43 mouse cellular contexts compared by ENCODE assay signal in genomic region chr1:88192136-88192535, GRCm38 (mm10). TPM values are rescaled to one million over a fixed set of nuclear protein-coding genes. Genes with fewer than 3 reads are reported as not detected.
"Had no signal": no experiment of that assay in that cellular context is flagged by ENCODE, and none has a peak within 500 bp of the region (broad histone marks: within the 10 kb centered on the region; RNA-seq: fewer than 3 reads in every experiment).

No protein-coding gene starts in this region.

- H3K4me3 ChIP-seq: limb, embryonic 10.5 days; limb, embryonic 12.5 days; limb, embryonic 13.5 days; limb, embryonic 15.5 days; liver, embryonic 12.5 days; liver, embryonic 13.5 days; liver, embryonic 15.5 days; lung, embryonic 15.5 days; megakaryocyte, embryonic 14.5 days; midbrain, embryonic 12.5 days; midbrain, embryonic 13.5 days; midbrain, embryonic 15.5 days; myocyte; neural tube, embryonic 12.5 days had no signal

- H3K4me1 ChIP-seq: limb, embryonic 10.5 days; limb, embryonic 12.5 days; limb, embryonic 13.5 days; limb, embryonic 15.5 days; liver, embryonic 12.5 days; liver, embryonic 13.5 days; liver, embryonic 15.5 days; lung, embryonic 15.5 days; megakaryocyte, embryonic 14.5 days; midbrain, embryonic 12.5 days; midbrain, embryonic 13.5 days; midbrain, embryonic 15.5 days; neural tube, embryonic 12.5 days had no signal

- ATAC-seq: liver, embryonic 12.5 days; liver, postnatal 0 days; lung, postnatal 0 days; midbrain, embryonic 13.5 days; midbrain, embryonic 15.5 days; midbrain, embryonic 16.5 days had no signal

- H3K36me3 ChIP-seq: limb, embryonic 10.5 days; limb, embryonic 12.5 days; limb, embryonic 13.5 days; limb, embryonic 15.5 days; liver, embryonic 12.5 days; liver, embryonic 13.5 days; liver, embryonic 15.5 days; lung, embryonic 15.5 days; midbrain, embryonic 12.5 days; midbrain, embryonic 13.5 days; midbrain, embryonic 15.5 days; neural tube, embryonic 12.5 days had no signal

- DNase-seq: left cerebral cortex, postnatal 4 days; liver; liver, embryonic 13.5 days; liver, postnatal 0 days; lung, adult 18-20 months; lung, adult 2 months; lung, embryonic 14.5 days; lung, postnatal 10 days; lung, postnatal 14 days; lung, postnatal 36 days; lung, postnatal 4 days; midbrain, embryonic 14.5 days had no signal

- H3K9me3 ChIP-seq: limb, embryonic 10.5 days; limb, embryonic 12.5 days; limb, embryonic 13.5 days; limb, embryonic 15.5 days; liver, embryonic 12.5 days; liver, embryonic 13.5 days; liver, embryonic 15.5 days; lung, embryonic 15.5 days; megakaryocyte, embryonic 14.5 days; midbrain, embryonic 12.5 days; midbrain, embryonic 15.5 days; neural tube, embryonic 12.5 days had no signal

- H3K4me2 ChIP-seq: limb, embryonic 12.5 days; limb, embryonic 13.5 days; limb, embryonic 15.5 days; liver, embryonic 11.5 days; liver, embryonic 12.5 days; liver, embryonic 13.5 days; liver, embryonic 15.5 days; lung, embryonic 14.5 days; lung, embryonic 15.5 days; midbrain, embryonic 12.5 days; midbrain, embryonic 13.5 days; midbrain, embryonic 15.5 days; neural tube, embryonic 12.5 days had no signal

- H3K9ac ChIP-seq: limb, embryonic 12.5 days; limb, embryonic 13.5 days; limb, embryonic 15.5 days; liver, embryonic 12.5 days; liver, embryonic 13.5 days; liver, embryonic 14.5 days; liver, embryonic 15.5 days; liver, postnatal 0 days; lung, embryonic 14.5 days; lung, embryonic 15.5 days; midbrain, embryonic 12.5 days; midbrain, embryonic 13.5 days; midbrain, embryonic 15.5 days; neural tube, embryonic 12.5 days had no signal

- H3K27me3 ChIP-seq: limb, embryonic 12.5 days; limb, embryonic 13.5 days; limb, embryonic 15.5 days; liver, embryonic 12.5 days; liver, embryonic 13.5 days; lung, embryonic 15.5 days; megakaryocyte, embryonic 14.5 days; midbrain, embryonic 12.5 days; midbrain, embryonic 13.5 days; midbrain, embryonic 15.5 days; neural tube, embryonic 12.5 days had no signal

- H3K27ac ChIP-seq: limb, embryonic 10.5 days; limb, embryonic 12.5 days; limb, embryonic 13.5 days; limb, embryonic 15.5 days; liver, embryonic 12.5 days; liver, embryonic 13.5 days; liver, embryonic 14.5 days; liver, embryonic 15.5 days; lung, embryonic 15.5 days; macrophage; midbrain, embryonic 12.5 days; midbrain, embryonic 13.5 days; midbrain, embryonic 15.5 days; neural tube, embryonic 12.5 days had no signal

RNA-seq across cellular contexts. Expression of gene Ugt1a2, which starts 8.3 kb away (rescaled TPM):
- total RNA-seq: left cerebral cortex, adult 8-10 months; left cerebral cortex, postnatal 14 days; left cerebral cortex, postnatal 25 days; left cerebral cortex, postnatal 36 days; megakaryocyte-erythroid progenitor cell, adult 5-6 weeks; midbrain, postnatal 0 days had no signal
- polyA plus RNA-seq: limb, embryonic 10.5 days; limb, embryonic 11.5 days; limb, embryonic 12.5 days; limb, embryonic 13.5 days; limb, embryonic 15.5 days; liver, embryonic 11.5 days; liver, embryonic 12.5 days; liver, embryonic 13.5 days; liver, postnatal 0 days; lung, embryonic 14.5 days; lung, embryonic 16.5 days; midbrain, embryonic 14.5 days; midbrain, embryonic 15.5 days; midbrain, embryonic 16.5 days; midbrain, postnatal 0 days; neural tube, embryonic 11.5 days; neural tube, embryonic 12.5 days had no signal

RNA-seq across cellular contexts. Expression of gene Dnajb3, which starts 13.4 kb away (rescaled TPM):
- total RNA-seq: liver, adult 2 months; megakaryocyte, adult 5-6 weeks; monocyte, adult 5-6 weeks had no signal
- polyA plus RNA-seq: liver, adult 2 months; macrophage; myocyte had no signal

RNA-seq across cellular contexts. Expression of gene Ugt1a1, which starts 19.6 kb away (rescaled TPM):
- total RNA-seq: left cerebral cortex, postnatal 10 days; left cerebral cortex, postnatal 25 days; megakaryocyte-erythroid progenitor cell, adult 5-6 weeks; midbrain, postnatal 0 days had no signal
- polyA plus RNA-seq: limb, embryonic 10.5 days; limb, embryonic 11.5 days; limb, embryonic 12.5 days; liver, embryonic 11.5 days; liver, embryonic 12.5 days; liver, embryonic 13.5 days; lung, embryonic 14.5 days; lung, embryonic 16.5 days; macrophage; midbrain, embryonic 12.5 days; midbrain, embryonic 13.5 days; midbrain, embryonic 14.5 days; midbrain, embryonic 15.5 days; midbrain, embryonic 16.5 days; midbrain, postnatal 0 days; myocyte; neural tube, embryonic 11.5 days; neural tube, embryonic 12.5 days had no signal

RNA-seq across cellular contexts. Expression of gene Ugt1a5, which starts 26.3 kb away (rescaled TPM):
- total RNA-seq: left cerebral cortex, postnatal 10 days; left cerebral cortex, postnatal 25 days; left cerebral cortex, postnatal 36 days; megakaryocyte-erythroid progenitor cell, adult 5-6 weeks; midbrain, postnatal 0 days; monocyte, adult 5-6 weeks had no signal
- polyA plus RNA-seq: limb, embryonic 10.5 days; limb, embryonic 11.5 days; limb, embryonic 12.5 days; limb, embryonic 13.5 days; limb, embryonic 15.5 days; liver, embryonic 11.5 days; liver, embryonic 12.5 days; liver, embryonic 13.5 days; liver, embryonic 15.5 days; lung, embryonic 14.5 days; lung, embryonic 15.5 days; lung, embryonic 16.5 days; lung, postnatal 0 days; macrophage; midbrain, embryonic 12.5 days; midbrain, embryonic 13.5 days; midbrain, embryonic 14.5 days; midbrain, embryonic 15.5 days; midbrain, embryonic 16.5 days; midbrain, postnatal 0 days; myocyte; neural tube, embryonic 11.5 days; neural tube, embryonic 12.5 days had no signal

RNA-seq across cellular contexts. Expression of gene Mroh2a, which starts 34.6 kb away (rescaled TPM):
- total RNA-seq: midbrain, postnatal 0 days had no signal
